Mouse (Mus musculus) layer of hippocampus, postnatal 36 days (tissue): ENCODE data around the gene Eif2ak1. TPM values are rescaled to one million over a fixed set of nuclear protein-coding genes. Genes with fewer than 3 reads are reported as not detected.

Experiments used
- DNase-seq, 2 experiments: peaks; one replicate each; pipeline ENCODE4 v3.0.0; 2022
- total RNA-seq, 2 experiments: library from RNA; stranded (reverse); gene quantifications; 2 replicates each; pipeline ENCODE4 v1.2.3; 2021

Gene Eif2ak1
- total RNA-seq, 2 experiments from 2014 or later = 42.3 to 43.4 TPM

DNA sequence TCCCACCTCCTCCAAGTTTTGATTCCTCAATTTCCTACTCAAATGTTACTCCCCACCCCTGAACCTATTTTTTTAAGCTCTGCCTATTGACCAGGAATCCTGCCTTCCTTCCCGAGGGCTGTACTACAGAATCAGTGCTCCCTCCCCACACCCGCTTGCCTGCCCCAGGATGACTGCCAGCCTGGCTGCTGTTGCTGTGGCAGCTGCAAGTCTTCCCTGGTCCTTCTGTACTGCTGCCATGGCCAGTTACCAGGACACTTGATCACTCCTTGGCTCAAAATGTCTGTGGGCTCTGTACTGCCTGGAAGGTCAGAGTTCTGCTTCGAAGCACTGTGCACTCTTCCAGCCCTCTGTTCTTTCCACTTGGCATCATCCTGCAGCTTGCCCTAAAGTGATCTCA, 84.5 kb downstream of the Eif2ak1 start:
- DNase-seq = peak in 1 of 2 experiments; percentile 40

DNA sequence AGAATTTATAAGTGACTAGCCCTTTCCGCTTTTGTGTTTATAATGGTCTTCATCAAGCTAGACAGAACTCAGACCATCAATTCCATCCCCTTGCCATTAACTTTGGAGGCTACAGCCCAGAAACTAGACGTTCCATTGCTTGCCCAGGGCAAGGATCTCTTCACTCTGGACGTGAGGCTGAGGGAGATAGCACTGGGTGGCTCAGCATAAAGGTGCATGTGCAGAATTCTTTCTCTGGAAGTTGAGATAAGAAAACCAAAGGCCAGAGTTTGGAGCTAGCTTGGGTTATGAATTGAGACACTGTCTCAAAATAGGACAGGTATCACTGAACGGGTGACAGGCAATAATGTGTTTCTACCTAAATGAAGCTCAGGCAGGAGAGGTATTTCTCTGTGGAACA, 86.2 kb downstream of the Eif2ak1 start:
- DNase-seq = no peak

GRCm38 (mm10) chr5:143906429-143906828, 88.8 kb downstream of the Eif2ak1 start:
- DNase-seq = no peak

- DNase-seq = no peak
Observed at GRCm38 (mm10) chr5:143908926-143909325, 91.3 kb downstream of the Eif2ak1 start.

DNA sequence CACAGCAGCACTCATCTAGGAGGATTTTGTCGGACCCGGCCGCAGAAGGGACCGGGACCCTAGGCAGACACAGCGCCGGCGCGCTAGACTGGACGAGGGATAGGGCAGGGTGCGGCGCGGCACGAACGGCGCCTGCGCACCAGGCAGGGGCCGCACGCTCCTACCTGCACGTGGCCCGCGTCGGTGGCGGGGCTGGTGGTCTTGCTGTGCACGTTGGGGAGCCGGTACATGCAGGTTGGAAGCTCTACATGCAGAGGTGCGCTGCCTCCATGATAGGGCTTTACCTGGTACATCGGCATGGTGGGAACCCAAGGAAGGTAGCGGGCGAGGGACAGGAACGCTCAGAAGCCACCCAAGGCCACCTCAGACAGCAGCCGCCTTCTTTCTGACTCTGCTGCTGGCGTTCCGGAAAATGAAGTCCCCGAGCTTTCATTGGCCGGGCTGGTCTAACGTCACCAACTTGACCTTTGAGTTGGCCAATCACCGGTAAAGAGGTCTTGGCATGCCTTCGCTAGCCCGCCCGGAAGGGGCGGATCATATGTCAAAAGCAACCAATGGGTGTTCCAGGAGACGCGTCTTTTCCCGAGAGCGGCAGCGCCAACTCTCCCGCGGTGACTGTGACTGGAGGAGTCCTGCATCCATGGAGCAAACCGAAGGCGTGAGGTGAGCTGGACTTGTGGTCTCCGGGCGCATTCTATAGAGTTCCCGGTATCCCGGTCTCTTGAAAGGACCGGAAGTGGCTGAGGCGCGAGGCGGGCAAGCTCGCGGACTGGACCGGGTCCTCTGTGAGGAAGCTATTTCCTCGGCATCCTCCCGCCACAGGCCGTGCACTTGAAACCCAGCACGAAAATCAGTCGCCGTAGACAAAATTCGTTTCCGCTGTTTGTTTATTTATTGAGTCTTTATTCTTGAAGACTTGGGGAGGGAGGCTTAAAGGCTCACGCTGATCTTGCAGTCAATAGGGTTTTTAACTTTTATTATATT, 92.1 kb downstream of the Eif2ak1 start, which contains the start of the genes Aimp2 and Pms2:
Gene Aimp2, minus strand, starts transcription at position 431 of the 984 bp plus-strand sequence.
Gene Pms2, plus strand, starts transcription at position 548 of the 984 bp plus-strand sequence.
- peak; percentile 95 to 97 for DNase-seq

- no peak for DNase-seq
Observed at GRCm38 (mm10) chr5:143916221-143916620, 98.6 kb downstream of the Eif2ak1 start.

DNA sequence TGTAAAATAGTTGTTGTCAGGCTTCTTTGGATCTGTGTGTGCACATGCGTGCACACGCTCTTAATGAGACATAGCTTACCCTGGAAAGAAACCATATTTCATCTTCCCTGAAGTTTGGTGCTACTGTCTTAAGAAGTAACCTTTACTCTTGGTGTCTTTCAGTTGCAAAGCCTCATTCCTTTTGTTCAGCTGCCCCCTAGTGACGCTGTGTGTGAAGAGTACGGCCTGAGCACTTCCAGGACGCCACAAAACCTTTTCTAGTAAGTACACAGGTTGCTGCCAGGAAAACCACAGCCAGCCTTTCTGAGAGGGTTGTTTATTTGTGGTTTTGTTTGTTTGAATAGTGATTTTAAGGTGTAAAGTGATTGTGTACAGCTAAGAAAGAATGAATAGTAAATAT, 99.8 kb downstream of the Eif2ak1 start:
- DNase-seq = no peak

- no peak for DNase-seq
Observed at GRCm38 (mm10) chr5:143918120-143918519, 100.5 kb downstream of the Eif2ak1 start.

GRCm38 (mm10) chr5:143924781-143925452, 107.3 kb downstream of the Eif2ak1 start:
- no peak for DNase-seq

DNA sequence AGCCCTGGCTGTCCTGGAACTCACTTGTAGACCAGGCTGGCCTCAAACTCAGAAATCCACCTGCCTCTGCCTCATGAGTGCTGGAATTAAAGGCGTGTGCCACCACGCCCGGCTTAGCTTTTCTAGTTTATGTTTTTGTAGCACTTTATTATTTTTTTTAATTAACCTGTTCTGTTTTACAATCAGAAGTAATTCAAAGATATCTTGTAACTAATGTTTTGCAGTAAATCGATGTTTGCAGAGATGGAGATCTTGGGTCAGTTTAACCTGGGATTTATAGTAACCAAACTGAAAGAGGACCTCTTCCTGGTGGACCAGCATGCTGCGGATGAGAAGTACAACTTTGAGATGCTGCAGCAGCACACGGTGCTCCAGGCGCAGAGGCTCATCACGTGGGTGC, 110.3 kb downstream of the Eif2ak1 start, which contains the start of gene Gm42421:
Gene Gm42421, plus strand, starts transcription at position 301 of the 400 bp plus-strand sequence.
- no peak for DNase-seq

DNA sequence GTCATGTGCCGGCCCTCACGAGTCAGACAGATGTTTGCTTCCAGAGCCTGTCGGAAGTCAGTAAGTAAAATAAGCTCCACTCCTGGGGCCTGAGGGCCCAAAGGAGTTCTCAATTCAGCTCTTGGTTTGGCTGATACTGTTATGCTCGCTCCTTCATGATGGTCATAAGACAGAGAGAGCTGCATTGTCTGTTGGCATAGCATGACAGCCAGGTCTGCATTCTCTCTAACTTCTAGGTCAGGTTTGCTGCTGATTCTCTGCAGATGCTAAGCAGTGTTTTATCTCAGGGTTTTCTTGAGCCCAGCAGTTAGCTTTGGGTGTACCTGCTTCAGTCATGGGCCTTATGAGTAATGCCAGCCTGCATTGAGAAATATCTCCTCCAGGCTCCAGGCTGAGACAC, 111.7 kb downstream of the Eif2ak1 start:
- DNase-seq = no peak

GRCm38 (mm10) chr5:143930656-143931055, 113.1 kb downstream of the Eif2ak1 start:
- DNase-seq = no peak

GRCm38 (mm10) chr5:143931863-143932580, 114.4 kb downstream of the Eif2ak1 start:
- DNase-seq = no peak

- no peak for DNase-seq
Observed at GRCm38 (mm10) chr5:143932831-143933230, 115.2 kb downstream of the Eif2ak1 start, which contains the start of gene Rsph10b. Rsph10b (plus strand) TSS chr5:143933035.

GRCm38 (mm10) chr5:143933414-143933813, 115.8 kb downstream of the Eif2ak1 start:
- DNase-seq = no peak

DNA sequence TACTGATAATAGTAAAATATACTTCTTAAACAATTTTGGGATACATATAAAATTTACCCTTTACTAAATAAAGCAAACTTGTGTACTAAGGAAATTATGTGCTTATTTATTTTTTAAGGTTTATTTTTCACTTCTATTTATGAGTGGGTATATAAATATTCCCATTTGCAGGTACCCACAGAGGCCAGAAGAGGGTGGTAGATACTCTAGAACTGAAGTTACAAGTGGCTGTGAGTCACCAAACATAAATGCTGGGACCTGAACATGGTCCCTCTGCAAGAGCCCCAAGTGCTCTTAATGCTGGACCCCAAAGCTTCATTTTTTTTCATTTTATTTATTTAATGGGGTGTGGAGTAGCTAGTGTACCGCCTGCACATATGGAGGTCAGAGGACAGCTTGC, 116.3 kb downstream of the Eif2ak1 start:
- DNase-seq = no peak

- no peak for DNase-seq
Observed at GRCm38 (mm10) chr5:143936156-143936555, 118.6 kb downstream of the Eif2ak1 start.

DNA sequence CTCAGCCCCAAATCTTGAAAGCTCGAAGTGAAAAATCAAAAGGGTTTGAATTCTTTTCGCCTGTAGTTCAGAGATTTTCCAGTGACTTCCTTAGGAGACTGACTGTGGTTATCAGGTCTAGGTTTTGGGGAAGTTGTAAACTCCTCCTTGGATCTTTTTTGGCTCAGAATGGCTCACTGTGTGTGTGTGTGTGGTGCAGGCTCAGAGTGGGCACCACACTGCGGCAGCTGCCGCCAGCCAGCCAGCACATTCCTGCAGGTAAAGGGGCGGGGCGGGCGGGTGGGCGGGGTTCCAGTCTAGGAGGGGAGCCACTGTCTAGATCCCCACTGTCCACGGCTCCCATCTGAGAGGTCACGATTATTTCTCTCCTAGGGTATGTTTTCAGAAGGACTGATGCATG, 124.0 kb downstream of the Eif2ak1 start:
- no peak for DNase-seq

DNA sequence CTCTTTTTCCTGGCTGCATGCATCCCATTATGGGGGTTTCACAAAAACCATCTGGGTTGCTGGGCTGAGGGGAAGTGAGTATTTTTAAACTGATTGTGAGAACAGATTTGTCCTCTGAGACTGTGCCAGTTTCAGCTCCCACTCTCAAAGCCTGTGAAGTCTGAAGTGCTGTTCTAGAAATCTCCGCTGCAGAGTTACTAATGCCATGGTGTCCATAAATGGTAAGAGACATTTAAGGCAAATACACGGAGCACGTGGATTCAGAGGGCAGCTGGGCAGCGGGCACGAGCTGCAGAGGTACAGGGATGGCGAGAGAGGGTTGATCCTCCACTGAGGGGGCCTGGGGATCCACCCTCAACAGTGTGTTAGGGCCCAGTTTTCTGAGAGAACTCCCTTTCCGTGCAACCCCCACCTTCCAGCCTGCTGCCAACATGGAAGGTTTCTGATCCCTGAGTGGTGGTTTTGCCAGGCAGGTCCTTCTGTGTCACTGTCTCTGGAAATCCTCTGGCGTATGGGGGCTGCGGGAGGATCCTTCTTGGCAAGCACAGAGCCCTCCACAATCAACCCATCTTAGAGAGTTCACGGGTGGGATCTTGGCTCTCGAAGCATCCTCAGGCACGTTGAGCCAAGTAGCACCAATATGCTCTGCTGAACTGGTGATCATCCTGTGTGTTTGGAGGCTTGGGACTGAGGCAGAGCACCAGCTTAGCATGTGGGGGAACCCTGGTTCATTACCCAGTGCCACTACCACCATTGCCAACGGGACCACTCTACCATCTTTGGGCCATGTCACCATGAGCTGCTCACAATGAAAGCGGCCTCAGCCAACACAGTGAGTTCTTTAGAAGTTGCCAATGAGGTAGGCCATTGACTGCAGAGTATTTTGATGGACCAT, 125.9 kb downstream of the Eif2ak1 start:
- DNase-seq = peak; percentile 76 to 85

DNA sequence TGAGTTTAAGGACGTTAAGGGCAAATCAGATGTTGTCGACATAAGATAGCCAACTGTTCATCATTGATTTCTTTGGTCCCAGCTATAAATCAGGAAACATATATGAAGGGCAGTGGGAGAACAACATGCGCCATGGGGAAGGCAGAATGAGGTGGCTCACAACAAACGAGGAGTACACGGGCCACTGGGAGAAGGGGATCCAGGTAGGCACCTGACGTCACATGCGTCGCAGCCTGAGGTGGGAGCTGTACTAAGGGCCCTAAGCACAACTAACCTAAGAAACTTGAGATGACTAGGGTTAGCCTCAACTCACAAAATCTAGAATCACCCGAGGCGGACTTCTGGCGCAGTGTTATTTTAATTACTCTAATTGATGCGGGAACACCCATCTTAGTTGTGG, 130.8 kb downstream of the Eif2ak1 start:
- DNase-seq = no peak

GRCm38 (mm10) chr5:143950016-143950415, 132.4 kb downstream of the Eif2ak1 start:
- DNase-seq = no peak
